Mouse (Mus musculus) intestine, postnatal 0 days (tissue): Measurements from ENCODE around the gene Olfr267. TPM values are rescaled to one million over a fixed set of nuclear protein-coding genes. Genes with fewer than 3 reads are reported as not detected.

Experiments used
- ATAC-seq: fragments of 200-750 bp; cut with Nextera tagmentation; 2 replicates; pipeline ENCODE4 v1.8.0; 2017; ENCODE audit warnings: mild to moderate bottlenecking, moderate TSS enrichment, moderate library complexity
- H3K27ac ChIP-seq: fragments of 300-500 bp; sonication (generic); 2 replicates; pipeline ENCODE4 v1.5.1; 2014; ENCODE audit warnings: mild to moderate bottlenecking, low read depth, low read length, moderate library complexity
- H3K27me3 ChIP-seq: fragments of 300-500 bp; sonication (generic); replicated peaks from 2 replicates; pipeline ENCODE4 v1.6.1; 2014; ENCODE audit warnings: low read length, mixed read lengths; ENCODE audit not compliant: control insufficient read depth, insufficient read depth
- H3K36me3 ChIP-seq: fragments of 300-500 bp; sonication (generic); 2 replicates; pipeline ENCODE4 v1.6.1; 2014; ENCODE audit warnings: mild to moderate bottlenecking, moderate library complexity; ENCODE audit not compliant: control insufficient read depth, insufficient read depth
- H3K4me1 ChIP-seq: fragments of 300-500 bp; sonication (generic); replicated peaks from 2 replicates; pipeline ENCODE4 v1.6.1; 2014; ENCODE audit warnings: antibody characterized with exemption, low read length, mixed read lengths; ENCODE audit not compliant: control insufficient read depth, insufficient read depth
- H3K4me2 ChIP-seq: fragments of 300-500 bp; sonication (generic); replicated peaks from 2 replicates; pipeline ENCODE4 v1.6.1; 2014; ENCODE audit warnings: low read depth, mild to moderate bottlenecking, moderate library complexity
- H3K4me3 ChIP-seq: fragments of 300-500 bp; sonication (generic); 2 replicates; pipeline ENCODE4 v1.5.1; 2014; ENCODE audit warnings: low read depth, low read length
- H3K9ac ChIP-seq: fragments of 300-500 bp; sonication (generic); 2 replicates; pipeline ENCODE4 v1.6.1; 2014; ENCODE audit warnings: mild to moderate bottlenecking, low read depth, low read length
- H3K9me3 ChIP-seq: fragments of 300-500 bp; sonication (generic); 2 replicates; pipeline ENCODE4 v1.6.1; 2016; ENCODE audit warnings: mixed run types; ENCODE audit not compliant: control insufficient read depth
- CTCF ChIP-seq: sonication (generic); IDR thresholded peaks from 2 replicates; pipeline ENCODE4 v1.5.1; 2016; ENCODE audit warnings: low read depth, mild to moderate bottlenecking, control low read depth, antibody characterized with exemption, moderate library complexity
- WGBS: fragments of 180-500 bp; shearing (Covaris S2); extraction: QIAGEN DNeasy Blood & Tissue Kit; methylation state at CpG from one replicate; pipeline ENCODE4 v1.1.7; 2014; 5-methylcytosine and 5-hydroxymethylcytosine counted together
- polyA plus RNA-seq: library from polyadenylated mRNA; unstranded; fragments of >200 nt; fragmentation: Nextera tagmentation; extraction: Ambion mirVana; gene quantifications from 2 replicates; pipeline ENCODE4 v1.2.1, GENCODE M21; 2015

The Olfr267 gene
- polyA plus RNA-seq, 1 experiment from 2014 or later: 0.03 TPM

DNA sequence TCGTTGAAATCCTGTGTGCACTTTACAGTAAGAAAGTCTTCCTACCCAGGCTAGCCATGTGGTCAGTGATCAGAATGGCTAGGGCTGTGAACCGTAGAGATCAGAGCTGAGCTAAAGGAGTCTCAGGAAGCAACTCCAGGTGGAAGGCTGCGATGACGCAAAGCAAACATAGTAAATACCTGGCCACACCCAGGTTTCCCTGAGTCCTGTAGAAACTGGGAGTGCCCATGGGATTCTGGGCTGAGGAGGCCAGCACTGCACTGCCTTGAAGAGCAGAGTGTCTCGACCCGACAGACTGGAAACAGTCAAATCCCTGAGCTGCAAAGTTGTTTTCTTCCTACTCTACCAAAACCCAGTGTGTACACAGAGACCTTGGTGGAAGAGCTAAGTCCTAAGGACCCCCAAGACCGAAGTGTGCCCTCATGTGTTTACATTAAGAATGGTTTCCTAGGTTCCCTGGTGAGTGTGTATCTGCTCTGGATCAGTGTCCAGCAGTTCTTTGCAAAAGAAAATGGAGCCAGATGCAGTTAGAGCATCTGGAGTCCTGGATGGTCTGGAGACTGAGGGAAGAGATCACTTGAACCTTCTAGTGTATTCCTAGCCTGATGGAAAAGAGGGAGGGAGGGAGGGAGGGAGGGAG, 41.8 kb downstream of the Olfr267 start:
- no peaks in the 10 kb centered on the region for H3K36me3 ChIP-seq
- H3K27me3 ChIP-seq: no peaks in the 10 kb centered on the region
- no peak overlapping the region for H3K4me3 ChIP-seq
- peak; percentile 97 for ATAC-seq
- H3K27ac ChIP-seq: peak overlapping the region; percentile 50; the same call in 1 of the 2 replicates
- no peaks in the 10 kb centered on the region for H3K4me1 ChIP-seq
- TF ChIP-seq CTCF: peak; percentile 5; the same call in 1 of the 2 replicates
- H3K9me3 ChIP-seq: no peaks in the 10 kb centered on the region
- WGBS: 33% methylated on average over 7 of the region's 7 CpGs
- no peak overlapping the region for H3K9ac ChIP-seq
- H3K4me2 ChIP-seq: no peak overlapping the region

DNA sequence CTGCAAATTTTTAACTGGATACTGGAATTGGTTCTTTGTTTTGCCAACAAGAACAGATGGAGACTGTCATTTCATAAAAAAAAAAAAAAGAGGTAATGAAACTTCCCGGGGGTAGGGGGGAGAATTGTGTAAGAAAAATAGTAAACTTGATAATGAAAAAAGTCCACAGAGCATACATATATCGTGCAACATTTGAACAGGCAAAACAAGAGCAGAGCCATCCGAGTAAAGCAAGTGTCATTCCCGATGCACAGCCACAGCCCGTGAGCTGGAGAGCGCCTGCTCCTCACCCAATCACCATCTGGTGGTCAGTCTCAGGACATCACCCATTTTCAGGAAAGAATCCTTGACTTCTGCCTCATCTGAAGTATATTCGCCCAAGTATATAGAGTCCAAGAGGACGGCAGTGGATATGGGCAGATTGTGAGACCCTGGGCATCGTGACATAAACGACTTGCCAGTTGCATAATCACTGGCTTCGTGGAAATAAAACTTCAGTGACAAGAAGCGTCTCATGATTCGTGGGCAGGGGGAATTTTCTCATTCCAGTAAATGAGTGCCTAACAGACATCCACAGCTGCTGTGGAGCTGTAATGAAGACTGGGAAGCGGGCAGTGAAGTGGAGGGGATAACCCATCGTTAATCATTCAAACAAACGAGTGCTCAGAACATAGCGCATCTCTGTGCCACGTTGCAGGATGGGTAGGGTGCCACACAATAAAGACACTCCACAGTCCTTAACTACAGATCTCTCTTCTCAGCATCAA, 50.5 kb downstream of the Olfr267 start:
- no peaks in the 10 kb centered on the region for H3K9me3 ChIP-seq
- no peak overlapping the region for H3K4me2 ChIP-seq
- no peaks in the 10 kb centered on the region for H3K36me3 ChIP-seq
- WGBS: 64% methylated on average over 18 of the region's 18 CpGs
- H3K4me3 ChIP-seq: no peak overlapping the region
- no peaks in the 10 kb centered on the region for H3K27me3 ChIP-seq
- H3K4me1 ChIP-seq: no peaks in the 10 kb centered on the region
- H3K27ac ChIP-seq: no peak overlapping the region
- TF ChIP-seq CTCF: peak; percentile 56
- H3K9ac ChIP-seq: no peak overlapping the region
- ATAC-seq: no peak

Other genes with a start within 250 kb of the Olfr267 start
- gene Lpar1, start 233.8 kb downstream of the Olfr267 start, polyA plus RNA-seq: 64.9 and 70.3 TPM in 2 replicates
- 14.4 and 15.3 TPM in 2 replicates for gene Ecpas, start 125.0 kb upstream of the Olfr267 start, polyA plus RNA-seq
- 0.04 and 0.12 TPM in 2 replicates for gene Zkscan16, start 155.9 kb upstream of the Olfr267 start, polyA plus RNA-seq
- gene Ptgr1, start 199.4 kb upstream of the Olfr267 start, polyA plus RNA-seq: 31.1 and 33.3 TPM in 2 replicates
- gene Dnajc25, start 207.3 kb upstream of the Olfr267 start, polyA plus RNA-seq: 13.0 and 13.1 TPM in 2 replicates
- 18.6 and 24.2 TPM in 2 replicates for gene Gm20503, start 215.5 kb upstream of the Olfr267 start, polyA plus RNA-seq
- gene Gng10, start 247.4 kb upstream of the Olfr267 start, polyA plus RNA-seq: 49.7 and 56.0 TPM in 2 replicates